Mouse (Mus musculus) ES-E14 (cell line): Measurements from ENCODE around the gene Clic4.

Experiments
- CHD2 ChIP-seq: IDR thresholded peaks from 2 replicates; pipeline ENCODE4 v1.6.1; 2014; ENCODE audit warnings: mild to moderate bottlenecking, low read depth, low read length, inconsistent platforms
- HCFC1 ChIP-seq: IDR thresholded peaks from 2 replicates; pipeline ENCODE4 v1.6.1; 2012; ENCODE audit warnings: low read length, inconsistent platforms, borderline replicate concordance; ENCODE audit not compliant: insufficient read depth
- MAFK ChIP-seq: IDR thresholded peaks from 2 replicates; pipeline ENCODE4 v1.6.1; 2014; ENCODE audit warnings: mild to moderate bottlenecking, low read depth, low read length, inconsistent platforms; ENCODE audit not compliant: insufficient read depth
- ZC3H11A ChIP-seq: IDR thresholded peaks from 2 replicates; pipeline ENCODE4 v1.6.1; 2012; ENCODE audit warnings: low read depth, mild to moderate bottlenecking, inconsistent platforms, low read length, borderline replicate concordance
- ZNF384 ChIP-seq: IDR thresholded peaks from 2 replicates; pipeline ENCODE4 v1.6.1; 2012; ENCODE audit warnings: low read depth, low read length, inconsistent platforms

DNA sequence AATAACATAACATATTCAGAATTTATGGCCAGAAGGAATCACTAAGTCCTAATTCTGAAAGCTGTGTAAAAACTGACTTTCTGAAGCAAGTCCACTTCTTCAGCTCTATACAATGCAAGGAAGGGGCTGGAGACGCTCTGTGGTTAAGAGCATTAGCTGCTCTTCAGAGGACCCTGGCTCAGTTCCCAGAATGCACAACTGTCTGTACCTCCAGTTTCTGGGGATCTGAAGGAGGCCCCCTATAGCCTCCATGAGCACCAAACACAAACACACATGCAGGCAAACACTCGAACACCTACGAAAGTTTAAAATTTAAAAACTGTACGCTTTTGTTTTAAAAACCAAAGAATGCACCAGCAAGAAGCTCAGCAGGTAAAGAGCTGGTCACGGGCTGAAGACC lies 31.5 kb downstream of the Clic4 start:
- TF ChIP-seq HCFC1 = no peak
- no peak for TF ChIP-seq ZNF384
- no peak for TF ChIP-seq ZC3H11A
- TF ChIP-seq MAFK = no peak
- no peak for TF ChIP-seq CHD2
